Mouse (Mus musculus) heart, adult 2 months (tissue): ENCODE results near the gene Cntrl.

Source experiments
- CTCF ChIP-seq: fragments of 200-600 bp; IDR thresholded peaks from 2 replicates; pipeline ENCODE4 v1.8.1; 2022; ENCODE audit warnings: antibody characterized with exemption, mild to moderate bottlenecking, moderate library complexity
- POLR2A ChIP-seq: fragments of 200-500 bp; IDR thresholded peaks from 2 replicates; pipeline ENCODE4 v1.6.1; 2011; ENCODE audit warnings: mild to moderate bottlenecking, low read depth, low read length, control low read depth; ENCODE audit not compliant: insufficient read depth

DNA sequence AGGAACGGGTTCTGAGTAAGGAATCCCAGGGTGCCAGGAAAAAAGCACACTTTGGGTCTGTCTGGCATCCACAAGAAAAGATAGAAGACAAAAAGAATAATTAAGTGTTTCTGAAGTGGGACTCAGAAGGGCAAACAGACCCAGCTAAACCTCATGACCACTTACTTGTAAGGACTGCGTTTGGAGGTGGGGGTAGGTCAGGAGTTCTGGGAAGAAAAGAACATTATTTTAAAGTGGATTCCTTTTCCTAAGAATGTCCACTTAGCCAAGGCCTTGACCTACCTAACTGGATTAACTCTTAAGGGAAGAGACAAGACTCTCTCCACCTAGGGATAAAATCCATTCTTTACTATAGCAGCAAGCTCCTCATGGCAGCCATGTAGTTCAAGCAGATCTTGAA lies 36.7 kb upstream of the Cntrl start:
- no peak for TF ChIP-seq CTCF
- no peak for TF ChIP-seq POLR2A
